Mouse (Mus musculus) E14TG2a.4 (cell line): ENCODE measurements at regions not wholly inside any gene's neighbourhood (a gene's known extent, or its start where the extent isn't known, plus 50 kb on each side); places are given as distances from the start of the nearest gene placed in this dataset.

ENCODE experiments used
- CTCF ChIP-seq: conservative IDR thresholded peaks from 2 replicates; pipeline ENCODE4 v1.5.1; 2014; ENCODE audit warnings: low read length
- NANOG ChIP-seq: IDR thresholded peaks from 2 replicates; pipeline ENCODE4 v1.6.1; 2014; ENCODE audit warnings: borderline replicate concordance, low read length, mixed read lengths
- POU5F1 ChIP-seq: IDR thresholded peaks from 2 replicates; pipeline ENCODE4 v1.6.1; 2014; ENCODE audit warnings: low read length, borderline replicate concordance

DNA sequence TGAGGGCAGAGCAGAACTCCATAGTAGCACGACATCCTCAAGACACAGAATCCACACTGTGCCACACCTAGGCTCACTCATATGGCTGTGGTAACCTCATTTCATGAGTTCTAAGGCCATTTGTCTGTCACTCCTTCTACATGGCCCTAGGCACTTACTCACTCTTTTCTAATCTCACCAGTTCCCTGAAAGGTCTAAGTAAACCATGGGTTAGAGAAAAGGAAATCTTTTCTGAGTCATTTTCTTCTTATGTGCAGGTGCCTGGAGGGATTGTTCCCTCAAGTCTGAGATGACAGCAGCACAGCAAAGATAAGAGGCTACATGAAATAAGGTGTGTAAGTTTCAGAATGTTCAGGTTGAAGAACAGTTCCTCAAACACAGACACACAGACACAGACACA lies 120.8 kb upstream of the Gdi2 start:
- TF ChIP-seq CTCF (no peak), NANOG (no peak), POU5F1 (no peak)
